Mouse (Mus musculus): ENCODE measurements around the gene Itpr1. TPM values are rescaled to one million over a fixed set of nuclear protein-coding genes. Genes with fewer than 3 reads are reported as not detected.

Itpr1 gene
- total RNA-seq, 2 experiments from 2014 or later, result 57.3 to 63.4 TPM

Small RNA genes within 50 kb of the gene (microRNA-seq; reads per million reads assigned to microRNA genes)
- 0 reads per million in 2 experiments for gene Mir7661

Other genes starting within 250 kb of the Itpr1 start
- gene Setmar, start 148.1 kb upstream of the Itpr1 start, total RNA-seq (2021), result 1 to 10 TPM; 3.6 to 4.0 TPM
- 10 to 100 TPM; 15.7 to 17.1 TPM for gene Sumf1, start 27.5 kb upstream of the Itpr1 start, total RNA-seq (2021)

All from heart, postnatal 14 days (tissue).